Mouse (Mus musculus): ENCODE results near the gene Scrn1. TPM values are rescaled to one million over a fixed set of nuclear protein-coding genes. Genes with fewer than 3 reads are reported as not detected.

The Scrn1 gene
- total RNA-seq, 2 experiments from 2014 or later = 94.4 to 96.4 TPM

- no peak for DNase-seq
Observed at GRCm38 (mm10) chr6:54472846-54473715, 93.2 kb downstream of the Scrn1 start.

- DNase-seq = no peak
Observed at GRCm38 (mm10) chr6:54471866-54472265, 94.4 kb downstream of the Scrn1 start.

- DNase-seq = no peak
Observed at GRCm38 (mm10) chr6:54467371-54467770, 98.9 kb downstream of the Scrn1 start.

GRCm38 (mm10) chr6:54464926-54465325 lies 101.4 kb downstream of the Scrn1 start:
- no peak for DNase-seq

GRCm38 (mm10) chr6:54463701-54464458 lies 102.4 kb downstream of the Scrn1 start:
- DNase-seq = peak in 1 of 2 experiments; percentile 43

GRCm38 (mm10) chr6:54462766-54463165 lies 103.5 kb downstream of the Scrn1 start:
- DNase-seq = no peak

- peak; percentile 34 to 58 for DNase-seq
Observed at GRCm38 (mm10) chr6:54460915-54461671, 105.2 kb downstream of the Scrn1 start.

- DNase-seq = no peak
Observed at GRCm38 (mm10) chr6:54460172-54460914, 105.9 kb downstream of the Scrn1 start.

- no peak for DNase-seq
Observed at GRCm38 (mm10) chr6:54459661-54460060, 106.6 kb downstream of the Scrn1 start.

Other genes starting within 250 kb of the Scrn1 start
- gene Prr15, start 240.7 kb downstream of the Scrn1 start, total RNA-seq (2021) = under 1 TPM in 1 of 2 experiments, not detected in 1; 0.82 TPM
- gene Wipf3, start 136.9 kb downstream of the Scrn1 start, total RNA-seq (2021) = 100 to 1,000 TPM; 339 to 403 TPM
- gene Plekha8, start 28.6 kb upstream of the Scrn1 start, total RNA-seq (2021) = 10 to 100 TPM; 13.0 to 14.0 TPM
- gene Fkbp14, start 30.8 kb upstream of the Scrn1 start, total RNA-seq (2021) = 10 to 100 TPM; 14.5 to 14.8 TPM
- gene Mturn, start 115.1 kb upstream of the Scrn1 start, total RNA-seq (2021) = 100 to 1,000 TPM; 144 to 156 TPM

All from layer of hippocampus, postnatal 36 days (tissue).